Mouse (Mus musculus): Measurements from ENCODE around the gene Vamp3. TPM values are rescaled to one million over a fixed set of nuclear protein-coding genes. Genes with fewer than 3 reads are reported as not detected.
A peak's percentile ranks its signal among the peaks of the same experiment; 100 is the strongest.

The Vamp3 gene
- 69.9 and 73.4 TPM in 2 replicates for polyA plus RNA-seq (2014; fragmentation: Nextera tagmentation; extraction: Ambion mirVana)

DNA sequence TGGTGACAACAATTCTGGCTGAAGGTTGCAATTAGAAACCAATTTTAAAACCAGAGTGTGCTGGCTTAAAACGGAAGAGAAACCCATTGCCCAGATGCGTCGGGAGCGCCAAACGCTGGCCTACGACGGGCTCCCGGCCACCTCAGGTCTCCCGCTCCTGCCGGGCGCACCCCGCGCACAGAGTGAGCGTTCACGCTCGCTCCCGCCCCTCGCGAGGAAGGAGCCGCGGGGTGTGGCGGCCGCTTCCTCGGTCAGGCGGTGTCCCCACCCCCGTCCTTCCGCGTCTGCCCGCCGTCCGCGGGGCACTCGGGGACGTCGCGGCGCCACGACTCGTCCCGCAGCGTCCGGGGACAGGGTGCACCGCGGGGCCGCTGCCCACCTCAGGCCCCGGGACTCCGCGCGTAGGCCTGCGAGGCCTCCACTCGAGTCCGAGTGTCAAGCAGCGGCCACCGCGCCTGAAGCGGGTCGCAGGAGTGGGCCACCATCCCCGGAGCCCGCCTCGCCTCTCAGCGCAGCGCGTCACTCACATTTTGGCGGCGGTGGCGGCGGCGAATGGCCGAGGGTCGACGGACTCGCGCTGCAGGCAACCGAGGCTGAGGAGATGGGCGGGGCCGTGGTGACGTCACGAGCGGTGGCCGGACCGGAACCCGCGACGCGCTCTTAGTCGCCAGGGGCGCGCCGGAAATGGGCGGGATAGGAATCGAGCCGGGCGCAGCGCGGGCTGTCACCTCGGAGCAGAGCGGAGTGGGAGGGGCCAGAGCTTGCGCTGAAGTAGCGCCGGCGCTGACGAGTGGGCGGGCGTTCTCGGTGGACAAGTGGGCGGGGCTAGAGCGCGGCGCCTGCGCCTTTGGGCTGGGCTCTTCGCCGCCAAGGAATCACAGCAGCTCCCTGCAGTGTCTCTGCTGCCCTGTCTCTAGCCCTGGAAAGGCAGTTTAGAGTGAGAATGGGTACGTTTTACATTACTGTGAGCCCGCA, at the start of gene Vamp3:
Gene Vamp3 (minus strand): TSS at position 617 of the 975 bp plus-strand sequence.
- no peaks in the 10 kb centered on the region; the same call in 1 of the 2 replicates for H3K36me3 ChIP-seq (replicated peaks; ENCODE audit: control insufficient read depth, insufficient read depth, low read depth, low read length)

DNA sequence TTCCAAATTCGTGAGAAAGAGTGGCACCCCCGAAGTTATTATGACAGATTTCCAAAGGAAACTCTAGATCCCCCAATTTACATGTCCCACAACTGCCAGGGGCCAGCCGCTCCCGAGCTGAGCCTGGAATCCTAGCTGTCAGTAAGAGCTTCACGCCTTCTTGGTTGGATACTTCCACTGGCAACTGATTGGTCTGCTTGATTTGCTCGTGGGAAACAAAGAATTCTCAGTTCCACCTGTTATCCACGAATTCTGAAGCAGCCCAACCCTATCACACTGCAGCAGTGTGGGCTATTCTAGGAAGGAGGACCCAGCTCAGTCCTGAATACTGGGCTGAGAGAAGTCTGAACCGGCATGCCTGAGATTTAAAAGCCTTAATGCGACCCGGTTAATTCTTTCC, 48.7 kb upstream of the Vamp3 start:
- no peak overlapping the region; the same call in 1 of the 2 replicates for H3K4me3 ChIP-seq (ENCODE audit: low read depth, low read length)
- no peak for DNase-seq (ENCODE audit: low spot score)
- peaks cover 19% of the 10 kb centered on the region for H3K27me3 ChIP-seq (ENCODE audit: control insufficient read depth, insufficient read depth, low read length)
- no peak overlapping the region for H3K27ac ChIP-seq (replicated peaks; ENCODE audit: low read depth, low read length)
- H3K4me1 ChIP-seq (ENCODE audit: control insufficient read depth, insufficient read depth, low read length): no peaks in the 10 kb centered on the region
- H3K36me3 ChIP-seq (replicated peaks; ENCODE audit: control insufficient read depth, insufficient read depth, low read depth, low read length): no peaks in the 10 kb centered on the region
- no peaks in the 10 kb centered on the region for H3K9me3 ChIP-seq (replicated peaks; ENCODE audit: control insufficient read depth, low read length)
- H3K4me2 ChIP-seq (ENCODE audit: low read depth, low read length): no peak overlapping the region; the same call in 1 of the 2 replicates
- no peak for ATAC-seq (replicated peaks; ENCODE audit: insufficient number of reproducible peaks, low FRiP score, low TSS enrichment, low read depth)
- WGBS: 36% methylated on average over 10 of the region's 10 CpGs
- H3K9ac ChIP-seq (replicated peaks; ENCODE audit: low read length): no peak overlapping the region

More for the DNA sequence above, at the start of gene Vamp3:
- Histone ChIP-seq H3K4me3 (ENCODE audit: low read depth, low read length) (peak within 1 kb of the TSS; percentile 85), H3K4me1 (ENCODE audit: control insufficient read depth, insufficient read depth, low read length) (no peaks in the 10 kb centered on the region), H3K9ac (replicated peaks; ENCODE audit: low read length) (peak within 1 kb of the TSS; percentile 91), H3K27ac (replicated peaks; ENCODE audit: low read depth, low read length) (peak within 1 kb of the TSS; percentile 57; the same call in 1 of the 2 replicates), H3K27me3 (ENCODE audit: control insufficient read depth, insufficient read depth, low read length) (no peaks in the 10 kb centered on the region), H3K9me3 (replicated peaks; ENCODE audit: control insufficient read depth, low read length) (no peaks in the 10 kb centered on the region), H3K4me2 (ENCODE audit: low read depth, low read length) (peak within 1 kb of the TSS; percentile 70)
- WGBS: under 1% methylated on average over 112 of the region's 114 CpGs
- peak; percentile 100 for DNase-seq (ENCODE audit: low spot score)
- peak; percentile 96 for ATAC-seq (replicated peaks; ENCODE audit: insufficient number of reproducible peaks, low FRiP score, low TSS enrichment, low read depth)

DNA sequence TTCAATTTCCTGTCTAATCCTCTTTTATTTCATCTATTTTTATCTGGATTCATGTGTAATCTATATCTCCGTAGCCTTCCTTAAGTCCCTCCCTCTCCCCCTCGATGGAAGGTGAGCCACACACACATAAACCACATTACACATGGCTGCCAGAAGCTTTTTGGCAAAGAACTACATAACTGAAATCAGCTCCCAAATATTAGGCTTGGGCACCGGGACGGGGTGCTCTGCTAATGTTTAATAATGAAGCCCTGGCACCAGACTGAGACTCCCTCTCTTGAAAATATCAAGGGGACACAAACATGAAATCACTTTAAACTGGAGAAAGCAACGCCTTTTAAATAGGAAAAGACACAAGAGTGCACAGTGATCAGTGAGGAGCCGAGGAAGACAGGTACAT, 48.1 kb upstream of the Vamp3 start:
- no peak overlapping the region for H3K4me3 ChIP-seq (ENCODE audit: low read depth, low read length)
- ATAC-seq (replicated peaks; ENCODE audit: insufficient number of reproducible peaks, low FRiP score, low TSS enrichment, low read depth): no peak

DNA sequence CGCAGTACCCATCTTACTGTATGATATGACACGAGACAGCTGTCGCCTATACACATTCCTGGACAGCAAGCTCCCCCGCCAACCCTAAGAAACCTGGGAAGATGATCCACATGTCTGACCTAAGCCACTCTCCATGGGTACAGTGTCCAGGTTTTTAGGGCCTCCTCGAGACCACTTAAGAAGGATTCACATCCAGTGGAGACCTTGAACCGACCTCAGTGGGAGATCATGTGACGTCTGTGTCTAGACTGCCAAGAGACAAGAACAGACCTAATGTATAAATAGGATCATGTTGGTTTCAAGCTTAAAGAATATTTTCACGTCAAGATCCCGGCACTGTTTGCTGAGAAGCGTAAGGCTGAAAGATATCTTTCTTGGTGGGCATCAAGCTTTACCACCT, 46.4 kb upstream of the Vamp3 start:
- H3K27ac ChIP-seq (replicated peaks; ENCODE audit: low read depth, low read length): no peak overlapping the region

More for the DNA sequence above, 48.1 kb upstream of the Vamp3 start:
- H3K27ac ChIP-seq (replicated peaks; ENCODE audit: low read depth, low read length): no peak overlapping the region
- H3K4me2 ChIP-seq (ENCODE audit: low read depth, low read length): no peak overlapping the region
- 89% methylated on average over 6 of the region's 6 CpGs for WGBS
- H3K27me3 ChIP-seq (ENCODE audit: control insufficient read depth, insufficient read depth, low read length): peaks cover 19% of the 10 kb centered on the region
- DNase-seq (ENCODE audit: low spot score): no peak
- no peaks in the 10 kb centered on the region for H3K9me3 ChIP-seq (replicated peaks; ENCODE audit: control insufficient read depth, low read length)
- no peak overlapping the region for H3K9ac ChIP-seq (replicated peaks; ENCODE audit: low read length)
- no peaks in the 10 kb centered on the region for H3K36me3 ChIP-seq (replicated peaks; ENCODE audit: control insufficient read depth, insufficient read depth, low read depth, low read length)
- H3K4me1 ChIP-seq (ENCODE audit: control insufficient read depth, insufficient read depth, low read length): no peaks in the 10 kb centered on the region

DNA sequence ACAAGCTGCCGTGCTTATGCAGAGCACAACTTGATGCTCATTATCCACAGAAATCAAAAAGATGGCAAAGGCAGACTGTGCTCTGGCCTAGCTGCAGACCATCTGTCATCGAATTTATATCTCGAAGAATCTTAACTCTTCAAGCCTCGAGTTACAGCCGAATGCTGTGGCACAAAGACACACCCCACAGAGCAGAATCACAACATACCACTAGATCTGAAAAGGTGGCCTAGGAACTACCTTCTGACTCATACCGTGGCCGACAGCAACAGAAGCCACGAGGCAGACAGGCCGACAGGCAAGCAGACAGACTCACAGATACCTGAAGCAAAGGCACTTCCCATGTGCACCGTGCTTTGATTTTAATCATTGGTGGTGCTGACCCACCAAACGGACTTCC, 45.9 kb upstream of the Vamp3 start:
- peaks cover 8% of the 10 kb centered on the region for H3K27me3 ChIP-seq (ENCODE audit: control insufficient read depth, insufficient read depth, low read length)
- ATAC-seq (replicated peaks; ENCODE audit: insufficient number of reproducible peaks, low FRiP score, low TSS enrichment, low read depth) (no peak), DNase-seq (ENCODE audit: low spot score) (no peak)
- no peaks in the 10 kb centered on the region for H3K36me3 ChIP-seq (replicated peaks; ENCODE audit: control insufficient read depth, insufficient read depth, low read depth, low read length)
- no peak overlapping the region for H3K9ac ChIP-seq (replicated peaks; ENCODE audit: low read length)
- H3K9me3 ChIP-seq (replicated peaks; ENCODE audit: control insufficient read depth, low read length): no peaks in the 10 kb centered on the region
- no peaks in the 10 kb centered on the region for H3K4me1 ChIP-seq (ENCODE audit: control insufficient read depth, insufficient read depth, low read length)
- 86% methylated on average over 11 of the region's 11 CpGs for WGBS
- no peak overlapping the region for H3K4me3 ChIP-seq (ENCODE audit: low read depth, low read length)
- no peak overlapping the region for H3K27ac ChIP-seq (replicated peaks; ENCODE audit: low read depth, low read length)
- no peak overlapping the region for H3K4me2 ChIP-seq (ENCODE audit: low read depth, low read length)

More for the DNA sequence above, 46.4 kb upstream of the Vamp3 start:
- Histone ChIP-seq H3K36me3 (replicated peaks; ENCODE audit: control insufficient read depth, insufficient read depth, low read depth, low read length) (no peaks in the 10 kb centered on the region), H3K4me1 (ENCODE audit: control insufficient read depth, insufficient read depth, low read length) (no peaks in the 10 kb centered on the region), H3K27me3 (ENCODE audit: control insufficient read depth, insufficient read depth, low read length) (peaks cover 8% of the 10 kb centered on the region), H3K9ac (replicated peaks; ENCODE audit: low read length) (no peak overlapping the region), H3K4me3 (ENCODE audit: low read depth, low read length) (no peak overlapping the region), H3K4me2 (ENCODE audit: low read depth, low read length) (no peak overlapping the region), H3K9me3 (replicated peaks; ENCODE audit: control insufficient read depth, low read length) (no peaks in the 10 kb centered on the region)
- no peak for ATAC-seq (replicated peaks; ENCODE audit: insufficient number of reproducible peaks, low FRiP score, low TSS enrichment, low read depth)
- WGBS: 87% methylated on average over 10 of the region's 10 CpGs
- DNase-seq (ENCODE audit: low spot score): no peak

DNA sequence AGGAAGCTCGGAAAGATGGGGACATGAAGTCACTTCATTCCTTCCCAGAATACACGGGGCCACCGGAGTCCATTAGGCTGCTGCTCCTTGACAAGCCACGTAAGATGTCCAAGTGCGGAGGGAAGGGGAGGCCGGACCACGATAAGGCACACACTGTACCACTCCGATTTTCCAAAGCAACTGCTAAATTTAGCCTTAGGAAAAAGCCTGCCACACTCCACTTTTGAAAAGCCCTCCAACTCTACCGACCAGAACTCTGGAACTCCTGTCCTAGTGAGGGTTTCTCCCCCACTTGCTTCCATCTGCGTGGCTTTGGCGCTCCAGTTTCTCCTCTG, 39.3 kb upstream of the Vamp3 start:
- no peak overlapping the region for H3K4me2 ChIP-seq (ENCODE audit: low read depth, low read length)
- no peaks in the 10 kb centered on the region for H3K36me3 ChIP-seq (replicated peaks; ENCODE audit: control insufficient read depth, insufficient read depth, low read depth, low read length)
- H3K4me1 ChIP-seq (ENCODE audit: control insufficient read depth, insufficient read depth, low read length): no peaks in the 10 kb centered on the region
- no peak for ATAC-seq (replicated peaks; ENCODE audit: insufficient number of reproducible peaks, low FRiP score, low TSS enrichment, low read depth)
- H3K27me3 ChIP-seq (ENCODE audit: control insufficient read depth, insufficient read depth, low read length): no peaks in the 10 kb centered on the region
- H3K9ac ChIP-seq (replicated peaks; ENCODE audit: low read length): no peak overlapping the region
- no peak for DNase-seq (ENCODE audit: low spot score)
- H3K4me3 ChIP-seq (ENCODE audit: low read depth, low read length): no peak overlapping the region
- no peaks in the 10 kb centered on the region for H3K9me3 ChIP-seq (replicated peaks; ENCODE audit: control insufficient read depth, low read length)
- WGBS: 85% methylated on average over 11 of the region's 11 CpGs
- no peak overlapping the region for H3K27ac ChIP-seq (replicated peaks; ENCODE audit: low read depth, low read length)

DNA sequence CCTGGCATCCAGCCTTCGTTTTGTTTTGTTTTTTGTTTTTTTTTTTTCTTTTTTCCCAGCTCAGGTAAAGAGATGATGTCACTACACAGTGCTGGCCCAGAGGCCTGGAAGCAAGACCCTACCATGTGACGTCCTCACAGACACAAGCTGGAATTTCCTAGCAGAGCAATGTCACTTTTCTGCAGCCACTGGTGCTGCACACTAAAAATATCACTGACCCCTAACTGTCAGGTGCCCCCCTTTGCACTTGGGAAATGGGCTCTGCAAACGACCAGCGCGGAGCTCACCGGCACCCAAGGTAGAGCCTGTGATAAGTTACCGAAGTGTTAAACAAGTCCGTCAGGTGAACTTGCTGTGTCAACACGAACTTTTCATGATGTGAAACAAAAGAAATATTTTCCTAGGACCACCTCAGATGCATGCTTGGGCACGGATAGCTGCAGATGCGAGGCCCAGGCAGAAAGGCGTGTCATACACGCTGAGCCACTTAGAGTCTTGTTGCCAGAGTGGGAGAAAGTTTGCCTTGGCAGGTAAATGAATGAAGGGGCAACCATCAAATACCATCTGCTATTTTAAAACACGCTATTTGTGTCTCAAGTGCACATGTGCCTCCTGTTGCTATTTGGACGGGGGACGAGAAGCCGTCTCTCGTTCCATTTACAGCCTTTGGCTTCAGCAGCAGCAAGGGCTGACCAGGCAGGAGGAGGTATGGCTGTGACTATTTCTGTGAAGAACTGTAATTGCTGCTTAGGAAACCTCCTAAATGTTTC, 38.8 kb upstream of the Vamp3 start:
- no peak overlapping the region for H3K27ac ChIP-seq (replicated peaks; ENCODE audit: low read depth, low read length)
- H3K9me3 ChIP-seq (replicated peaks; ENCODE audit: control insufficient read depth, low read length): no peaks in the 10 kb centered on the region
- DNase-seq (ENCODE audit: low spot score): no peak
- no peaks in the 10 kb centered on the region for H3K4me1 ChIP-seq (ENCODE audit: control insufficient read depth, insufficient read depth, low read length)
- ATAC-seq (replicated peaks; ENCODE audit: insufficient number of reproducible peaks, low FRiP score, low TSS enrichment, low read depth): no peak
- WGBS: 88% methylated on average over 18 of the region's 18 CpGs
- no peak overlapping the region for H3K4me2 ChIP-seq (ENCODE audit: low read depth, low read length)
- H3K4me3 ChIP-seq (ENCODE audit: low read depth, low read length): no peak overlapping the region
- no peak overlapping the region for H3K9ac ChIP-seq (replicated peaks; ENCODE audit: low read length)
- no peaks in the 10 kb centered on the region for H3K36me3 ChIP-seq (replicated peaks; ENCODE audit: control insufficient read depth, insufficient read depth, low read depth, low read length)
- H3K27me3 ChIP-seq (ENCODE audit: control insufficient read depth, insufficient read depth, low read length): no peaks in the 10 kb centered on the region

All from embryonic facial prominence, embryonic 11.5 days (tissue).